Mouse (Mus musculus) intestine, postnatal 0 days (tissue): ENCODE results near the gene Kntc1. TPM values are rescaled to one million over a fixed set of nuclear protein-coding genes. Genes with fewer than 3 reads are reported as not detected.

Source experiments
- ATAC-seq: fragments of 200-750 bp; cut with Nextera tagmentation; 2 replicates; pipeline ENCODE4 v1.8.0; 2017; ENCODE audit warnings: mild to moderate bottlenecking, moderate TSS enrichment, moderate library complexity
- H3K27ac ChIP-seq: fragments of 300-500 bp; sonication (generic); 2 replicates; pipeline ENCODE4 v1.5.1; 2014; ENCODE audit warnings: mild to moderate bottlenecking, low read depth, low read length, moderate library complexity
- H3K27me3 ChIP-seq: fragments of 300-500 bp; sonication (generic); replicated peaks from 2 replicates; pipeline ENCODE4 v1.6.1; 2014; ENCODE audit warnings: low read length, mixed read lengths; ENCODE audit not compliant: control insufficient read depth, insufficient read depth
- H3K36me3 ChIP-seq: fragments of 300-500 bp; sonication (generic); 2 replicates; pipeline ENCODE4 v1.6.1; 2014; ENCODE audit warnings: mild to moderate bottlenecking, moderate library complexity; ENCODE audit not compliant: control insufficient read depth, insufficient read depth
- H3K4me1 ChIP-seq: fragments of 300-500 bp; sonication (generic); replicated peaks from 2 replicates; pipeline ENCODE4 v1.6.1; 2014; ENCODE audit warnings: antibody characterized with exemption, low read length, mixed read lengths; ENCODE audit not compliant: control insufficient read depth, insufficient read depth
- H3K4me2 ChIP-seq: fragments of 300-500 bp; sonication (generic); replicated peaks from 2 replicates; pipeline ENCODE4 v1.6.1; 2014; ENCODE audit warnings: low read depth, mild to moderate bottlenecking, moderate library complexity
- H3K4me3 ChIP-seq: fragments of 300-500 bp; sonication (generic); 2 replicates; pipeline ENCODE4 v1.5.1; 2014; ENCODE audit warnings: low read depth, low read length
- H3K9ac ChIP-seq: fragments of 300-500 bp; sonication (generic); 2 replicates; pipeline ENCODE4 v1.6.1; 2014; ENCODE audit warnings: mild to moderate bottlenecking, low read depth, low read length
- H3K9me3 ChIP-seq: fragments of 300-500 bp; sonication (generic); 2 replicates; pipeline ENCODE4 v1.6.1; 2016; ENCODE audit warnings: mixed run types; ENCODE audit not compliant: control insufficient read depth
- CTCF ChIP-seq: sonication (generic); IDR thresholded peaks from 2 replicates; pipeline ENCODE4 v1.5.1; 2016; ENCODE audit warnings: low read depth, mild to moderate bottlenecking, control low read depth, antibody characterized with exemption, moderate library complexity
- WGBS: fragments of 180-500 bp; shearing (Covaris S2); extraction: QIAGEN DNeasy Blood & Tissue Kit; methylation state at CpG from one replicate; pipeline ENCODE4 v1.1.7; 2014; 5-methylcytosine and 5-hydroxymethylcytosine counted together
- polyA plus RNA-seq: library from polyadenylated mRNA; unstranded; fragments of >200 nt; fragmentation: Nextera tagmentation; extraction: Ambion mirVana; gene quantifications from 2 replicates; pipeline ENCODE4 v1.2.1, GENCODE M21; 2015

Kntc1 gene
- polyA plus RNA-seq, 1 experiment from 2014 or later = 4.5 TPM

DNA sequence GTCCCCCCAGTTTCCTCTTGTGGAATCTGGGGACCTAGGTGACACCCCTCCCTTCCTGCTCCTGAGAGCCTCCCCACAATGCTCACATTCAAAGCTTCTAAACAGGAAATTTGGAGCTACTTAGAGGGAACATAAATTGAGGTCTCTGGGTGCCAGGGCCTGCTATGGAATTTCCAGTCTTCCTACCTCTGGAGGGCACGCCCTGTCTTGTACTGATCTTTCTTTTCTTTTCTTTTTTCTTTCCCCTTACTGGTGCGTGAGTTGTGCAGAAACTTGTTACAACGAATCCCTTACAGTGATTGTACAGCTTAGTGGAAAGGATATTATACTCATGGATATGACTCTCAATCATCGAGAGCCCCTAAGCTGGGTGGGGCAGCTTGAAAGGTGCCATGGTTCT lies 120.1 kb downstream of the Kntc1 start:
- no peak for TF ChIP-seq CTCF
- ATAC-seq = no peak
- no peaks in the 10 kb centered on the region for H3K27me3 ChIP-seq
- no peak overlapping the region for H3K4me2 ChIP-seq
- no peak overlapping the region for H3K27ac ChIP-seq
- H3K4me3 ChIP-seq = no peak overlapping the region
- no peaks in the 10 kb centered on the region for H3K4me1 ChIP-seq
- H3K36me3 ChIP-seq = no peaks in the 10 kb centered on the region
- no peak overlapping the region for H3K9ac ChIP-seq
- H3K9me3 ChIP-seq = no peaks in the 10 kb centered on the region
- WGBS = 71% methylated on average over 4 of the region's 4 CpGs

Other genes with a start within 250 kb of the Kntc1 start
- gene B3gnt4, start 239.3 kb upstream of the Kntc1 start, polyA plus RNA-seq = 0.20 TPM in 1 of 2 replicates, not detected in the other
- 52.9 and 57.0 TPM in 2 replicates for gene Diablo, start 225.5 kb upstream of the Kntc1 start, polyA plus RNA-seq
- 9.6 and 10.5 TPM in 2 replicates for gene Gm49027, start 224.2 kb upstream of the Kntc1 start, polyA plus RNA-seq
- 15.9 and 17.7 TPM in 2 replicates for gene Vps33a, start 176.7 kb upstream of the Kntc1 start, polyA plus RNA-seq
- gene Clip1, start 65.1 kb upstream of the Kntc1 start, polyA plus RNA-seq = 15.7 and 17.7 TPM in 2 replicates
- 27.1 and 32.6 TPM in 2 replicates for gene Zcchc8, start 28.6 kb upstream of the Kntc1 start, polyA plus RNA-seq
- gene Rsrc2, start 302 bp upstream of the Kntc1 start, polyA plus RNA-seq = 65.2 and 68.7 TPM in 2 replicates
- gene Hcar2, start 115.8 kb downstream of the Kntc1 start, polyA plus RNA-seq = 0.16 and 0.30 TPM in 2 replicates
- 1.4 TPM in 2 replicates for gene Hcar1, start 130.3 kb downstream of the Kntc1 start, polyA plus RNA-seq
- 82.7 and 89.1 TPM in 2 replicates for gene Denr, start 157.5 kb downstream of the Kntc1 start, polyA plus RNA-seq
- 0.35 and 0.41 TPM in 2 replicates for gene Gm43518, start 177.7 kb downstream of the Kntc1 start, polyA plus RNA-seq
- gene Ccdc62, start 181.0 kb downstream of the Kntc1 start, polyA plus RNA-seq = 3.8 and 4.0 TPM in 2 replicates
- 18.3 and 22.6 TPM in 2 replicates for gene Hip1r, start 223.9 kb downstream of the Kntc1 start, polyA plus RNA-seq